Mouse (Mus musculus) cortical plate, adult 2 months (tissue): ENCODE data around the gene Myo1b.

ENCODE experiments used
- CTCF ChIP-seq: fragments of 200-500 bp; IDR thresholded peaks from 2 replicates; pipeline ENCODE4 v1.5.1; 2011; ENCODE audit warnings: mild to moderate bottlenecking, control low read depth, low read length; ENCODE audit not compliant: insufficient read depth; ENCODE audit errors: extremely low read depth
- POLR2A ChIP-seq: fragments of 200-500 bp; IDR thresholded peaks from 2 replicates; pipeline ENCODE4 v1.6.1; 2011; ENCODE audit warnings: mild to moderate bottlenecking, low read length, control low read depth; ENCODE audit not compliant: insufficient read depth; ENCODE audit errors: extremely low read depth

DNA sequence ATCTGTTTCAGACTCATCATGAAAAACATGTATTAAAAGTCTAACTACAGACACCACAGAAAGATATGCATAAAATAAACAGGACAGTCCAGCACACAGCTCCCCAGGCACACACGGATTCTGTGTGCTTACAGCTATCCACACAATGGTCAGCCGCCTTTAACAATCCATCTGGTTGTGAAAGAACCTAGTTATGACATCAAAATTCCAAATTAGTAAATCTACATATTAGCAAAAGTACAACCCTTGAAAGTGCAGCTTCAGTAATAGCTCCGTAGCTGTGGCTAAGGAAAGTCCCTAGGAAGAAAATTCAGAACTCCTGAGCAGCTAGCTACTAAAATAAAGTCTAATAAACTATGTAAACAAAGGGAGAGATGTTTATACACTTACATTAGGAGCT is 21.1 kb downstream of the Myo1b start:
- no peak for TF ChIP-seq POLR2A
- TF ChIP-seq CTCF: no peak
